Mouse (Mus musculus): ENCODE measurements around the gene Slc27a5.

- TF ChIP-seq CTCF (conservative IDR thresholded peaks at IDR 0.05; ENCODE audit: insufficient read depth, insufficient read length, low read depth, low read length): no peak
- no peak for TF ChIP-seq POLR2A (IDR thresholded peaks at IDR 0.05; ENCODE audit: low read depth, low read length)
Measured at GRCm38 (mm10) chr7:13043445-13044253, 45.7 kb upstream of the Slc27a5 start.
